Mouse (Mus musculus): ENCODE measurements around the gene Ppan. TPM values are rescaled to one million over a fixed set of nuclear protein-coding genes. Genes with fewer than 3 reads are reported as not detected.
A peak's percentile ranks its signal among the peaks of the same experiment; 100 is the strongest.

Gene Ppan
- polyA plus RNA-seq, 1 experiment from 2014 or later, result 55.9 TPM

- Histone ChIP-seq H3K27me3 (ENCODE audit: control insufficient read depth, insufficient read depth, low read length) (no peaks in the 10 kb centered on the region), H3K9ac (ENCODE audit: low read depth, low read length) (no peak overlapping the region), H3K9me3 (ENCODE audit: control insufficient read depth, low read length) (no peaks in the 10 kb centered on the region), H3K4me2 (replicated peaks; ENCODE audit: low read depth, low read length) (peak overlapping the region; percentile 14; the same call in 1 of the 2 replicates), H3K4me1 (replicated peaks; ENCODE audit: control insufficient read depth, insufficient read depth, low read length) (no peaks in the 10 kb centered on the region; the same call in 1 of the 2 replicates), H3K36me3 (ENCODE audit: control insufficient read depth, insufficient read depth, low read length) (peaks cover 22% of the 10 kb centered on the region; the same call in 1 of the 2 replicates), H3K4me3 (ENCODE audit: low read depth, low read length) (peak overlapping the region; percentile 14; the same call in 1 of the 2 replicates), H3K27ac (ENCODE audit: low read depth, low read length) (no peak overlapping the region)
- WGBS, result 86% methylated on average over 29 of the region's 29 CpGs
- ATAC-seq (ENCODE audit: low FRiP score) (no peak), DNase-seq (ENCODE audit: low spot score) (no peak)
Measured at GRCm38 (mm10) chr9:20889185-20890141, 1.5 kb downstream of the Ppan start.

DNA sequence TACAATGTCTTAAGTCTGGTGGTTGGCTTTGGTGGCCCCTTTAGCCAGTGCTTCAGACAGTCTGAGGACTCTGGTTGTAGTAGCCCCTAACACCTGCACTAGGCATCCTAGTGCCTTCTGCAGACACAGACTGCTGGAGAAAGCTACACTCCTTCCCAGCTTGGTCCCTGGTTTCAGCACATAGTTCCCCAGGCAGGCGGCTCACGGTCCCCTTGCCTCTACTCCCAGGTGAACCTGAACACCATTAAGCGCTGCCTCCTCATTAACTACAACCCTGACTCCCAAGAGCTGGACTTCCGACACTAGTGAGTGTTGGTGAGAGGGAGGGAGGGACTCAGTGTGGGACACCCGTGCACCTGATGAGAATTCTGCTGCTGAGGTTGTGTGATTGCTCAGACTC is 2.4 kb downstream of the Ppan start:
- Histone ChIP-seq H3K4me1 (replicated peaks; ENCODE audit: control insufficient read depth, insufficient read depth, low read length) (no peaks in the 10 kb centered on the region; the same call in 1 of the 2 replicates), H3K27ac (ENCODE audit: low read depth, low read length) (no peak overlapping the region), H3K27me3 (ENCODE audit: control insufficient read depth, insufficient read depth, low read length) (no peaks in the 10 kb centered on the region), H3K9ac (ENCODE audit: low read depth, low read length) (no peak overlapping the region), H3K36me3 (ENCODE audit: control insufficient read depth, insufficient read depth, low read length) (peaks cover 25% of the 10 kb centered on the region; the same call in 1 of the 2 replicates), H3K9me3 (ENCODE audit: control insufficient read depth, low read length) (no peaks in the 10 kb centered on the region), H3K4me3 (ENCODE audit: low read depth, low read length) (no peak overlapping the region), H3K4me2 (replicated peaks; ENCODE audit: low read depth, low read length) (no peak overlapping the region)
- DNase-seq (ENCODE audit: low spot score) (no peak), ATAC-seq (ENCODE audit: low FRiP score) (no peak)
- 94% methylated on average over 5 of the region's 5 CpGs for WGBS

DNA sequence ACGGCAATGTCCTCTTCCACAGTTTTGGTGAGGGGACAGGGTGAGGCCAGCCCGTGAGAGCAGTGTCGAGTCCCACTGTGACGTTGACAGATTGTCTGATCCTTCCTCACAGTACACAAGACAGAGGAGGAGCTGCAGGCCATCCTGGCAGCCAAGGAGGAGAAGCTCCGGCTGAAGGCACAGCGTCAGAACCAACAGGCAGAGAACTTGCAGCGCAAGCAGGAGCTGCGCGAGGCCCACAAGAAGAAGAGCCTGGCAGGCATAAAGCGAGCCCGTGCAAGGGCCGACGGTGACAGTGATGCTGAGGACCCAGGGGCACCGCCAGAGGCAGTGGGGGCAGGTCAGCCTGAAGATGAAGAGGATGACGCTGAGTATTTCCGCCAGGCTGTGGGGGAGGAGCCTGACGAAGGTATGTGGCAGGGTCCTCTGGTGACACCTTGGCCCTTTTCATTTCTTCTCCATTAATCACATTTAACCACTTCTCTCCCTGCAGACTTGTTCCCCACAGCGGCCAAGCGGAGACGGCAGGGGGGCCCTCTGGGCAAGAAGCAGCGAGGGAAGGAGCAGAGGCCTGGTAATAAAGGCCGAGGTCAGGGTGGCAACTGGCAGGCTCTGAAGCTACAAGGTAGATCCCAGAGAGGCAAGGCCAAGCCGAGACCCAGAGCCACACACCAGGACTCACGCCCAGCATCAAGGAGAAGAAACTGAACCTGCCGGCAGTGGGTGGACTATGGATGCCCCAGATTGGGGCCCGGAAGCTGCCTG is 3.5 kb downstream of the Ppan start:
- ATAC-seq (ENCODE audit: low FRiP score) (no peak), DNase-seq (ENCODE audit: low spot score) (no peak)
- Histone ChIP-seq H3K4me2 (replicated peaks; ENCODE audit: low read depth, low read length) (no peak overlapping the region), H3K9ac (ENCODE audit: low read depth, low read length) (no peak overlapping the region), H3K4me3 (ENCODE audit: low read depth, low read length) (no peak overlapping the region), H3K27me3 (ENCODE audit: control insufficient read depth, insufficient read depth, low read length) (no peaks in the 10 kb centered on the region), H3K27ac (ENCODE audit: low read depth, low read length) (no peak overlapping the region), H3K36me3 (ENCODE audit: control insufficient read depth, insufficient read depth, low read length) (peaks cover 27% of the 10 kb centered on the region; the same call in 1 of the 2 replicates), H3K9me3 (ENCODE audit: control insufficient read depth, low read length) (no peaks in the 10 kb centered on the region), H3K4me1 (replicated peaks; ENCODE audit: control insufficient read depth, insufficient read depth, low read length) (no peaks in the 10 kb centered on the region; the same call in 1 of the 2 replicates)
- 85% methylated on average over 26 of the region's 26 CpGs for WGBS

DNA sequence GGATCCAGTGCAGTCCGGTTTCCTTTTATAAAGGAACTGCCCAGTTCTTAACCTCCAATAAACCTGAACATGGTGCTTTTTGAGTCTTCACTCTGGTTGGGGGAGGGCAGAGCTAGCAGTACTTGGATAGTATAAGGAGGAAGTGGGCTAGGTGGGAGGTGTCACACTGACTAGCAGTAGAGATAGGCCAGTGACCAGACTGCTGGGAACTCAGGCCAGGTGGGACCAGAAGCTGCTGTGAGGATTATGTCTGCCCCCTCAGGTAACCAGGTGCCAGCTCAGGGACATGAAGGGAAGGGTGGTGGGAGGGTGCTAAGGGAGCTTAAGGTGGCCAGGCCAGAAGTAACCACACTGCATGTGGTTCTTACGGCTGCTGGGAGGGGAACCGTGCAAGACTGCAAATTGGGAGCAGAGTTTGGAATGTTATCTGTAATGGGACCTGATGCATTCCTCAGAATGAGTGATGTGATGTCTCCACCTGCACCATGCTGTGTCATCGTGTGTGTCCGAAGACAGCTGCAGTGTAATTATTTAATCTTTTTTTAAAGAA is 4.2 kb downstream of the Ppan start:
- H3K4me1 ChIP-seq (replicated peaks; ENCODE audit: control insufficient read depth, insufficient read depth, low read length), result no peaks in the 10 kb centered on the region; the same call in 1 of the 2 replicates
- H3K27ac ChIP-seq (ENCODE audit: low read depth, low read length), result no peak overlapping the region
- H3K4me3 ChIP-seq (ENCODE audit: low read depth, low read length), result no peak overlapping the region
- H3K36me3 ChIP-seq (ENCODE audit: control insufficient read depth, insufficient read depth, low read length), result peaks cover 27% of the 10 kb centered on the region; the same call in 1 of the 2 replicates
- no peak overlapping the region for H3K9ac ChIP-seq (ENCODE audit: low read depth, low read length)
- H3K4me2 ChIP-seq (replicated peaks; ENCODE audit: low read depth, low read length), result no peak overlapping the region
- ATAC-seq (ENCODE audit: low FRiP score), result no peak
- no peak for DNase-seq (ENCODE audit: low spot score)
- H3K27me3 ChIP-seq (ENCODE audit: control insufficient read depth, insufficient read depth, low read length), result no peaks in the 10 kb centered on the region
- 78% methylated on average over 5 of the region's 5 CpGs for WGBS
- no peaks in the 10 kb centered on the region for H3K9me3 ChIP-seq (ENCODE audit: control insufficient read depth, low read length)

DNA sequence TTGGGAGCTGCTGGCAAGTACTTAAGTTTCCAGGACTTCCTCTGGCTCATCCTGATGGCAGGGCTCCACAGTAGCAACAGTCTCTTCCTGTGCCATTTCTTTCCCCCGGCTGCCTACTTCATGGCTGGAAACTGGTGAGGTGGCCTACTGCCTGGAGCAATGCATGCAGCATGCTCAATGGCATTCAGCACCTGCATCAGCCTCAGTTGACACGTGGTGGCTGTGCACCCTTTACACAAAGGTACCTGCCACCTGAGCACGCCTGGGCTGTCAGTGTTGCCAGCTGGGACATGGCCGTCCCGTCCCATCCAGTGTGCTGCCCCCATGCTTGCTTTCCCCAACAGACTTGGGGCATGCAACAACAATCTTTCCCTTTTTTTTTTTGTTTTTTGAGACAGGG is 5.1 kb downstream of the Ppan start:
- Histone ChIP-seq H3K4me3 (ENCODE audit: low read depth, low read length) (no peak overlapping the region), H3K4me1 (replicated peaks; ENCODE audit: control insufficient read depth, insufficient read depth, low read length) (no peaks in the 10 kb centered on the region; the same call in 1 of the 2 replicates), H3K9me3 (ENCODE audit: control insufficient read depth, low read length) (no peaks in the 10 kb centered on the region), H3K9ac (ENCODE audit: low read depth, low read length) (no peak overlapping the region), H3K4me2 (replicated peaks; ENCODE audit: low read depth, low read length) (no peak overlapping the region), H3K27me3 (ENCODE audit: control insufficient read depth, insufficient read depth, low read length) (no peaks in the 10 kb centered on the region), H3K36me3 (ENCODE audit: control insufficient read depth, insufficient read depth, low read length) (peaks cover 27% of the 10 kb centered on the region; the same call in 1 of the 2 replicates), H3K27ac (ENCODE audit: low read depth, low read length) (no peak overlapping the region)
- ATAC-seq (ENCODE audit: low FRiP score) (no peak), DNase-seq (ENCODE audit: low spot score) (no peak)
- 61% methylated on average over 5 of the region's 5 CpGs for WGBS

DNA sequence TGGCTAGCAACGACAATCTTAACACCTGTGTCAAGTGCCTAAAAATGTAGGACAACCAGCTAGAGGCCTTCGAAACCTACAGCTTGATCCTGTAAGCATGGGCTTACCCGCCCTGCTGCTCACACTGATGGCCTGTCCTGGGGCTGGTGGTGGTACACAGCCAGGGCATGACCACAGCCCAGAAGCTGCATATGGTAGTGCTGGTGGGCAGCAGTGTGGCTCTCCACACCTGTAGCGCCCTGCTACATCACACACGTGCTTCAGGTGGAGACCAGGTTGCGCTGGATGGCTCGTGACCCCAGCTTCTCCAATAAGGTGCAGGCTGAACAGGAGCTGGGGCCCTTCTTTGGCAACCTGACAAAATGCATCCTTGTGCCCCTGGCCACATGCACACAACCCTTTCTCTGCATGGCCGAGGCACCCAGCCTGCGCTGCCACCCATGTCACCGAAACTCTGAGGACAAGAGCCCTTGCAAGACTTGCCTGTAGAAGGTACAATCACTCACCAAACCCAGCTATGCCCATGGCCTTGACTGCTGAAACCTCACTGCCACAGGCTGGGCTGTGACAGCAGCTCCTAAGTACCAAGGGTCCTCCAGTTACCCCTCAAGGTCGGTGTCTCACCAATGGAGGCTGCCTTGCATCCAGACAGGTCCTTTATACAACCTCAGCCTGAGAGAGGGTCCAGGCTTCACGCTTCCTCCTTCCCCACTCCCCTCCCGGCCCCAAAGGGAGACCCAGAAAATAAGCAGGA is 5.8 kb downstream of the Ppan start:
- Histone ChIP-seq H3K36me3 (ENCODE audit: control insufficient read depth, insufficient read depth, low read length) (peaks cover 27% of the 10 kb centered on the region; the same call in 1 of the 2 replicates), H3K9me3 (ENCODE audit: control insufficient read depth, low read length) (no peaks in the 10 kb centered on the region), H3K9ac (ENCODE audit: low read depth, low read length) (no peak overlapping the region), H3K27ac (ENCODE audit: low read depth, low read length) (no peak overlapping the region), H3K4me2 (replicated peaks; ENCODE audit: low read depth, low read length) (no peak overlapping the region), H3K27me3 (ENCODE audit: control insufficient read depth, insufficient read depth, low read length) (no peaks in the 10 kb centered on the region), H3K4me3 (ENCODE audit: low read depth, low read length) (no peak overlapping the region), H3K4me1 (replicated peaks; ENCODE audit: control insufficient read depth, insufficient read depth, low read length) (no peaks in the 10 kb centered on the region; the same call in 1 of the 2 replicates)
- 89% methylated on average over 13 of the region's 13 CpGs for WGBS
- no peak for DNase-seq (ENCODE audit: low spot score)
- no peak for ATAC-seq (ENCODE audit: low FRiP score)

DNA sequence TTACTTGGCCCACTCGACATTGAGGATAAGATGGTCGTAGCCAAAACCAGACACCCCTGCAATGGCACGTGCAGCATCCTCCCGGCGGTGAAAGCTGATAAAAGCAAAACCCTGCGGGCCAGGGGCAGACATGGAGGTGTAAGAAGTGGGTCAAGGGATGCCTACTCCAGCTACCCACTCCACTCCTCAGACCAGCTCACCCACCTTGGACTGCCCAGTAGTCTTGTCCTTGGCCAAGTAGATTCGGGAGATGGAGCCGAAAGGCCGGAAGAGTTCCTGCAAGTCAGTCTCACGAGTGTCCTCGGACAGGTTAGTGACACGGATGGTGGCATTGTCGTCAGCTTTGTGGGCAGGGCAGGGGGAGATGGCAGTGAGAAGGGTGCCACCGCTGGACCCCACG is 6.7 kb downstream of the Ppan start:
- no peak for ATAC-seq (ENCODE audit: low FRiP score)

DNA sequence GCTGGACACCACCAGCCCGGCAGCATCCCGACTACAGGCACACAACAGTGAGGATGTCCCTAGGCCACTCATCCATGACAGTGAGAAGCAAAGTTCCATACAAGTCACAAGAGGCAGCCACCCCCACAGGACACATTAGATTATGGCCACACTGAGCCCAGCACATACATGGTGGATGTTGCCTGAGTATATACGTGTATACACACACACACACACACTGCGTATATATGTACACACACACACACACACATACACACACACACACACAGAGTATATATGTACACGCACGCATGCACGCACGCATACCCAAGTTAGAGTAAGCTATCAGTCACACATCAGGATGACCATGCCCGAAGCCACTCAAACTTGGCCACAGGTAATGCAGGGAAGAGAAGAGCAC is 7.4 kb downstream of the Ppan start:
- Histone ChIP-seq H3K4me1 (replicated peaks; ENCODE audit: control insufficient read depth, insufficient read depth, low read length) (no peaks in the 10 kb centered on the region; the same call in 1 of the 2 replicates), H3K4me2 (replicated peaks; ENCODE audit: low read depth, low read length) (no peak overlapping the region), H3K9me3 (ENCODE audit: control insufficient read depth, low read length) (no peaks in the 10 kb centered on the region), H3K4me3 (ENCODE audit: low read depth, low read length) (no peak overlapping the region), H3K27me3 (ENCODE audit: control insufficient read depth, insufficient read depth, low read length) (no peaks in the 10 kb centered on the region), H3K36me3 (ENCODE audit: control insufficient read depth, insufficient read depth, low read length) (peaks cover 18% of the 10 kb centered on the region; the same call in 1 of the 2 replicates), H3K9ac (ENCODE audit: low read depth, low read length) (no peak overlapping the region), H3K27ac (ENCODE audit: low read depth, low read length) (no peak overlapping the region)
- 95% methylated on average over 9 of the region's 9 CpGs for WGBS
- ATAC-seq (ENCODE audit: low FRiP score) (no peak), DNase-seq (ENCODE audit: low spot score) (no peak)

More for the DNA sequence above, 6.7 kb downstream of the Ppan start:
- 94% methylated on average over 15 of the region's 15 CpGs for WGBS
- H3K4me1 ChIP-seq (replicated peaks; ENCODE audit: control insufficient read depth, insufficient read depth, low read length), result no peaks in the 10 kb centered on the region; the same call in 1 of the 2 replicates
- H3K36me3 ChIP-seq (ENCODE audit: control insufficient read depth, insufficient read depth, low read length), result peaks cover 25% of the 10 kb centered on the region; the same call in 1 of the 2 replicates
- no peak overlapping the region for H3K4me3 ChIP-seq (ENCODE audit: low read depth, low read length)
- no peak overlapping the region for H3K27ac ChIP-seq (ENCODE audit: low read depth, low read length)
- no peak overlapping the region for H3K4me2 ChIP-seq (replicated peaks; ENCODE audit: low read depth, low read length)
- no peak for DNase-seq (ENCODE audit: low spot score)
- no peak overlapping the region for H3K9ac ChIP-seq (ENCODE audit: low read depth, low read length)
- no peaks in the 10 kb centered on the region for H3K9me3 ChIP-seq (ENCODE audit: control insufficient read depth, low read length)
- no peaks in the 10 kb centered on the region for H3K27me3 ChIP-seq (ENCODE audit: control insufficient read depth, insufficient read depth, low read length)

Measured in hindbrain, embryonic 11.5 days (tissue).